Mouse (Mus musculus) brain, embryonic 14.5 days (tissue): ENCODE measurements at regions not wholly inside any gene's neighbourhood (a gene's known extent, or its start where the extent isn't known, plus 50 kb on each side); places are given as distances from the start of the nearest gene placed in this dataset.

Source experiments
- CTCF ChIP-seq: fragments of 200-500 bp; IDR thresholded peaks from 2 replicates; pipeline ENCODE4 v1.5.1; 2012; ENCODE audit warnings: inconsistent platforms, mild to moderate bottlenecking, moderate library complexity, borderline replicate concordance; ENCODE audit not compliant: insufficient read depth, insufficient read length; ENCODE audit errors: extremely low read depth
- POLR2A ChIP-seq: fragments of 200-500 bp; IDR thresholded peaks from 2 replicates; pipeline ENCODE4 v1.6.1; 2012; ENCODE audit warnings: mild to moderate bottlenecking, inconsistent platforms, borderline replicate concordance; ENCODE audit not compliant: poor library complexity, insufficient read depth, insufficient read length, severe bottlenecking; ENCODE audit errors: extremely low read depth

DNA sequence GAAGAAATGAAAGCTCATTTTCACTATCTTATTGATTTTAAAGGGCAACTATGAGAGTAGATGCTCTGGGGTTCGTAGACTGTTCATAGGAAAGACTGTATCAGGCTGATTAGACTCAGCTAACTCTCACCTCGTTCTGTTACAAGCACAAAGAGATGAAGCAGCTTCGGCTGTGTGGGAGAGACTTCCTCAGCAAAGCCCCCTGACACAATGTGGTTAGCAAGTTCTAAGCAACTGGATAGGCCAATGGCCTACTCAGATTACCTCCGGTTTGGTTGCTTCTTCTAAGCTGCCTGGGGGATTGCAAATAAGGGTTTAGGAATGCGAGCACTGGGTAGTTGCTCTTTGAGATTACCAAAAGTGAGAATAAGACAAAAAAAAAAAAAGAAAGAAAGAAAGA, 146.4 kb upstream of the Elac2 start:
- TF ChIP-seq POLR2A (no peak), CTCF (no peak)
